Mouse (Mus musculus) neutrophil, adult 5-6 weeks (primary cell): ENCODE measurements around the gene Ggcx. TPM values are rescaled to one million over a fixed set of nuclear protein-coding genes. Genes with fewer than 3 reads are reported as not detected.
"Not testable (repeated sequence)": the region's sequence is repeated elsewhere in the genome, so short reads cannot be mapped to it uniquely, and the experiment has no call there.

Source experiments
- ATAC-seq: fragments of 151-379, 151-347 bp; 2 replicates; pipeline ENCODE4 v1.8.0; 2017; ENCODE audit warnings: mild to moderate bottlenecking, moderate TSS enrichment; ENCODE audit not compliant: insufficient number of reproducible peaks, poor library complexity, low FRiP score, severe bottlenecking; ENCODE audit errors: extremely low read depth
- total RNA-seq: library from RNA; stranded (forward); fragments of 200-1000 nt; gene quantifications from 2 replicates; pipeline ENCODE4 v1.2.3, GENCODE M21; 2017

The Ggcx gene
- total RNA-seq, 1 experiment from 2014 or later = 10.5 TPM

DNA sequence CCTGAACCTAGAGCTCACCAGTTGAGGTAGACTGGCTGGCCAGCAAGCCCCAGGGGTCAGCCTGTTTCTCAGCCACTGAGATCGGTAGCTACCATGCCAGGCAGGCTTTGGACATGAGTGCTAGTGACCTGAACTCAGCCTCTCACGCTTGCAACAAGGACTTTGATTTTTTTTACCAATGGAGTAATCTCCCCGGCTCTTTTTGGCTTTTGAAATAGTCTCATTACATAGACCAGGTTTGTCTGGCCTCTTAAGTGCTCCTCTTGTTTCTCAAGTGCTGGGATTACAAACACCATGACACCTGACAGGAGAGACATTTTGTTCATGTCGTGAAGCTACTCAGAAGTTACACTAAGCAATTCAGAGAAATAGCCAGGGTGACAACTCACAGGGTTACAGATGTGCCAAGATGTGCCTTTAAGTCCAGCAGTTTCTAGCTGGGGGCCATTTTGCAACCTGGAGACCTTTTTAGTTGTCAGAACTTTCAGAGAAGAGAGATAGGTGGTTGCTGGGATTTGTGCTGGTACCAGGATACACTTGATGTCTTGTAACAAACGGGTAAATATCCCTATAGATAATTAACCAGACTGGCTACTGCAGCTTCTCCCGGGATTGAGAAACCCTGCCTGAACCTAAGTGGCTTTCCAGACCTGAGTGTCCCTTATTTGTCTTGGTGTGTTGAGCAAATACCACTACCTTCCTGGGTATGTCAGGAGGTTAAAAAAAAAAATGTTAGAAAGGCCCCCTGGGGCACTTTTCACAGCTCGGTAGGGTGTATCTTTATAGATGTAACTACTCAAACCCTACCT is 2.1 kb downstream of the Ggcx start:
- ATAC-seq = no peak

GRCm38 (mm10) chr6:72418279-72418678 is 4.2 kb downstream of the Ggcx start:
- ATAC-seq = no peak

DNA sequence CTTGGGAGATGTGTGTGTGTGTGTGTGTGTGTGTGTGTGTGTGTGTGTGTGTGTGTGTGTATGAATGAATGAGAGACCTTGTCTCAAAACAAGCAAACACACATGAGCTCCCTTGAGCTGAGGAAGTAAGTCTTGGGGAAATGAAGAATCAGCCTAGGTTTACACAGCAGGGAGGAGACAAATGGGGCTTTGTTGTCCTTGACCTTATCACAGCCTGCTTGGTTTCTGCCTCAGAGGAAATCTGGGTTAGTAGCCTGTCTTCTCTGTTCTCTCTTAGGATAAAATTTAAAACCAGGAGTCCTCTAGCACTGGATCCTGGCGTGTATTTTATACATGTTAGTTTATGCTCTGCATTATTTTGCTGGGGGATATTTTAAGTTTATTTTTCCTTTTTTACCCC is 5.7 kb downstream of the Ggcx start:
- ATAC-seq = no peak

GRCm38 (mm10) chr6:72420901-72421300 is 6.8 kb downstream of the Ggcx start:
- no peak for ATAC-seq

- ATAC-seq = no peak
Measured at GRCm38 (mm10) chr6:72425646-72426045, 11.5 kb downstream of the Ggcx start.

DNA sequence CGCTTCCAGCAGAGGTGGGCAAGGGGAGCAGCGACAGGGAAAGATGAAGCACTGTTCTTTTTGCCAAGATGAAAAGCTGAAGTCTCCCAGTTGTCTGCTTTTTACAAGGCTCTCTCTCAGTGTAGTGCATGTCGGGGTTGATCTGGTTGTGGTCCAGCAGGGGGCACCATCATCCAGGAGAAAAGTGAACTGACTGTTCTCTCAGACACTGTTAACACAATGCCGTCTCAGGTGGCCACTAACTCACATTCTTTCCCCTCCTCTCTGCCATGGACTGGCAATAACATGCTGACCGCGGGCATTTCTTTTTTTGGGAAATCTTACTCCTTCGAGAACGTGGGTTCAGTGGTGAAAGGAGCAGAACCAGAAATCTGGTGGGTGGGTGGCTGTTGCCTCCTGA is 13.9 kb downstream of the Ggcx start:
- peak; percentile 85 for ATAC-seq

- no peak for ATAC-seq
Measured at GRCm38 (mm10) chr6:72429061-72429842, 15.1 kb downstream of the Ggcx start.

DNA sequence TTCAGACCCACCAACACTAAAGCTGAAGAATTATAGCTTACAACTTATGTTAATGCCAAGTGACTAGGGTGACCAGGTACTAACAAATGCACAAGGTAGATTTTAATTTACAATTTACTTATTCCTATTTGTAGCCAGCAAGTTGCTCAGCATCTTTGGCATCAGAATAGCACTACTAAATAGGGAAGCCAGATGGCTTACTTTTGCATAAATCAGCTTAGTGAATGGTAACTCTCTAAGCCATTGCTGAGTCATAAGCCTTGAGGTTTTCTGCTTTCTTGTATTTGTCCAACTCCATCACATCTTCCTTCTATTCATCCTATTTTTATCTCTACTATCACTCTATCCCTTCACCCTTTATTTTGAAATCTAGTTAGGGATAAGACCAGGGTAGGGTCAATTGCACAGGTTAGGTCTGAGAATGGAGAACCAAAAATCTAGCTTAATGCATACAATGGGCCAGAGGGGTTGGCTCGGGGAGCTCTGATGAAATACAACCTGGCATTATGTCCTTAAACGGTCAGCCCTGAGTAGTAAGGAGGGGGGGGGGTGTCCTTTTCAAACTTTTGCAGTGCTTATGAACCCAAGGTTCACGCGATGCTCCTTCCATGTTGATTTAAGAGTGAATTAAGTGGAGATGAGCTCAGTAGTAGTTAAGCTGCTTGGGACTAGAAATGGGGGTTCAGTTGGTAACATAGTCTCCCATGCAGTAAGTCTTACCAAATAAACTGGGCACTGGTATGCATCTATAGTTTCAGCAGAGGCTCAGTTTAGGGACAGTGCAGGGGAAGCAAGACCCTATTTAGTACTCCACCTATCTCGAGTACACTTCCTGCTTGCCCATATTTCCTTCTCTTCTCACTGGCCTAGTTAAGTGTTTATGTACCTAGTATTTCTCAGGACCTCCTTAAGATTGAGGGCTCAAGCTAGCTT is 17.1 kb downstream of the Ggcx start:
- no peak for ATAC-seq

DNA sequence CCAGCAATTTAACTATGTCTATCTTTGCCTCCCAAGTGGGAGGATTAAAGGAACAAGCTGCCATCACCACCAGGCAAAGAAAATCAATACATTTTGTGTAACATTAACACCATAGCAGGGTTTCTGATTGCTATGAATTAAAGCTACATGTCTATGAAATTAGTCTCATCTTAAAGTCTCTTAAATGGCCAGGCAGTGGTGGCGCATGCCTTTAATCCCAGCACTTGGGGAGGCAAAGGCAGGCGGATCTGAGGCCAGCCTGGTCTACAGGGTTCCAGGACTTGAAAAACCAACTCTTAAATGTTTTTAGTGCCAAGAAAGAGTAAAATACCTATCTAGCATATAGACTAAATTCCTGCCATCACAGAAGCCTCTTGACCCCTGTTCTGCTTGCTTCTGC is 18.0 kb downstream of the Ggcx start:
- no peak for ATAC-seq

GRCm38 (mm10) chr6:72438226-72438625 is 24.1 kb downstream of the Ggcx start:
- no peak for ATAC-seq

DNA sequence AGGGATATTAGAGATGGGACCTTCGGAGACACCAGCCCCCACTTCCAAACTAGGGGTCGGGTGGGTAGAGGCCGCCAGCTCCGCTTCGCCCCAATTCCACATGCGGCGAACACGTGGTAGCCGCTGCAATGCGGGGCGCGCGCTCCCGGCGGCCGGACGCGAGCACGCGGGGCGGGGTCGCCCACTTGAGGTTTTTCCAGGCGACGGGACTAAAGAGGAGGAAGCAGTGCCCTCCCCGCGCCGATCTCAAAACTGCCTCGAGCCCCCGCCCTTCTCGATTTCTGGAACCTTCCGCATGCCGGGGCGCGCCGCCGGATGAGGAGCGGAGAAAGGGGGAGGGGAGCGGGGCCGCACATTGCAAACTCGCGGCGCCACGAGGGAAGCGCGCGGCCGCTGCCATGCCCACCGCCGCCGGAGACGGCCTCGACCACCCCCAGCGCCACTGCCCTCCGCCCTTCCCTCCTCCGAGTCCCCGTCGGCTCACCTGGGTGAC is 24.8 kb downstream of the Ggcx start:
- ATAC-seq = peak; percentile 54

- ATAC-seq = peak; percentile 65
Measured at GRCm38 (mm10) chr6:72439355-72440185, 25.5 kb downstream of the Ggcx start, which contains the start of gene Mat2a. TSS of gene Mat2a (minus strand) at chr6:72439558.

DNA sequence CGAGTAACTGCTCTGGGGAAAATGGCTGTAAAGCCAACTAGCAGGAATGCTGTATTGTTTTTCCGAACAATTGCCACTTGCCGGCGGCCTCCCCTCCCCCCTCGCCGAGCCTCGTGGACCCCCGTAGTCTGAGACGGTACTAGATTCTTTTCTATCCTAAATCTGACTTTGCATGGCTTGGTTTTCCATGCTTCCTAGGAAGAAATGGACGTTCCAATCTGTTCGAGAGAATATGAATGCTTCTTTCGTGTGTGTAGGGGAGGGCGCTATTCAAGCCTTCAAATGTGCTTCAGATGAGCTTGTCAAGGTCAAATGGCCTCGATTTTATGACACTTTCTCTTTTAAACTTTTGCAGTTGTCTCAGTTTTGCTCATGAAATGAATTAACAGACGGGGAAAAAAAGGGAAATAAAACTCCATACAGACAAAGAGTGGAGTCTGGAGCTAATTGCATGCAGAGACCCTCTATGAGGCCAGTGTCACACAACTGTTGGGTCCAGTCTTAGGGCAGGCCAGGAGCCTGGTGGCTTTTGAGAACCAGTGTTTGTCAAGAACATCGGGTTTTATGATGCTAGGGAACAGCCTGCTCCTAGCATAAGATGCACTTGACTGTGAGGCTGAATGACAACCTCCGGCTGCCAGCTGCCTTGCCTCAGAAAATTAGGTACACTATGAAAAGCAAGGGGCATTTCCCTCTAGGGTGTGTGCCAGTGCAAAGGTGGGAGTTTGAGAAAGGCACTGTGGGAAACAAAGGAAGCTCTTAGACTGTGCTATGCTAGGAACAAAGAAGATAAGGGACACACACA is 26.3 kb downstream of the Ggcx start:
- ATAC-seq = no peak

- no peak for ATAC-seq
Measured at GRCm38 (mm10) chr6:72442921-72443604, 29.0 kb downstream of the Ggcx start.

DNA sequence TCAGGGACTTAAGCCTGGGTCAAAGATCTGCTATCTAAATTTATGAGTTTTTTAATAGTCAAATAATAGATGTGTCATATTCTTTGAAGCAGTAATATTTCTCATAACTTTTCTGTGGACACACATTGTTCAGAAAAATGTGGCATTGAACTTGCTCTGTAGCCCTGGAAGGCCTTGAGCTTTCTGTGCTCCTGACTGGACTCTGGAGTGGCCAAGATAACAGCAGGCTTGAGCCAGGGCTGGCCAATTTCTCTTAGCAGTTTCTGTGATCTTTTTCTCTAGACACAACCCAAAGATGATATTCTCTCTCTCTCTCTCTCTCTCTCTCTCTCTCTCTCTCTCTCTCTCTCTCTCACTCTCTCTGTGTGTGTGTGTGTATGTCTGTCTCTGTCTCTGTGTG is 30.9 kb downstream of the Ggcx start:
- no peak for ATAC-seq

GRCm38 (mm10) chr6:72447487-72447886 is 33.4 kb downstream of the Ggcx start:
- no peak for ATAC-seq

DNA sequence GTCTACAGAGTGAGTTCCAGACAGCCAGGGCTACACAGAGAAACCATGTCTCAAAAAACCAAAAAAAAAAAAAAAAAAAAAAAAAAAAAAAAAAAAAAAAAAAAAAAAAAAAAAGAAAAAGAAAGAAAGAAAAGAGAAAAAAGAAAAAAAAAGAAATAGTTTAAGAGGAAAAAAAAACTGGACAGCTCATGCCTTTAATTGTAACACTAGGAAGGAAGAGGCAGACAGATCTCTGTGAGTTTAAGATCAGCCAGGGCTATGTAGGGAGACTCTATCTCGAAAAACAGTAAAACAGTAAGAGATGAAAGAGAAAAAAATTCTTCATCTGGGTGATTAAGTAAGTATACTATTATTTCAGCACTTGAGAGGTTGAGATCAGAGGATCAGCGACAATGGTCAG is 37.7 kb downstream of the Ggcx start:
- not testable (repeated sequence) for ATAC-seq
